Mouse (Mus musculus): Measurements from ENCODE around the gene Vsig10. TPM values are rescaled to one million over a fixed set of nuclear protein-coding genes. Genes with fewer than 3 reads are reported as not detected.

The Vsig10 gene
- polyA plus RNA-seq (2014; fragmentation: Illumina TruSeq; extraction: RNeasy Lipid Tissue Mini Kit (QIAGEN cat#74804); ENCODE audit: low read depth, low replicate concordance): 105 TPM

DNA sequence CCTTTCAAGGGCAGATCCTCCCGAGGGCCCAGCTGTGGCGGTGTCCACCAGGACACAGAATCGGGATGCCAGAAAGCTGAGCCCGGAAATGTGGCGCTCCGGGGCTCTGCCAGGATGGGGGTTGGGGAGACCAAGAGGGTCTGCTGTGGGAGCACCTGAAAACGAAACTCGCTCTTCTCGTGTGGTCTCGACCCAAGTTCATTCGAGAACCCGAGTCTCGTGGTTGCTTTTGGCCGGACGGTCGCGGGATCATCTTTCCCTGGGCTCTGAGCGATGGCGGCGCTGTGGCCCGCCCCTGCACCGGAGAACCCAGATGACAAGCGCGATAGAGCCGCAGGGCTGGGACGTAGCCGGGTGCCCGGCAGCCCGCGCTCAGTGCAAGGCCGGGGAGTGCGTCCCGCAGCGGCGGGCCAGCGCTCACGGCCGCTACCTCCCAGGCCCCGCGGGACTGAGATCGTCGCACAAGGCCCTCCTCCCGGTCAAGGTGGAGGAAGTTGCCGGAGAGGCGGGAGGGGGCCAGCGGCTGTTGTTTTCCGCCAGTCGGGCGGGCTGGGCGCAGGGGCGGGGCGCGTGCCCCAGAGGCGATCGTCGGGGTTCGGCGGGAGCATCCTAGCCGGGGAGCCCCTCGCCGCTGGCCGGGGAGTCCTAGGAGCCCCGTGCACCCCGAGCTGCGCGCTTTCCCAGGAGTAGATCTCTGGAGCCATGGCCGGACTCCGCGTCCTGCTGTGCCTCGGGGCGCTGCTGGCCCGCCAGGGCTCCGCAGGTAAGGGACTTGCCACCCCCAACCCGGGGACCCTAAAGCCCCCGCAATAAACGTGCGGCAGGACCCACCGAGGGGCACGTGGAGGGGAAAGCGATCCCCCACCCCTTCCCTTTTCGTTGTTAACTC, at the start of gene Vsig10:
Vsig10 (plus strand) TSS at position 343 of the 889 bp plus-strand sequence.

DNA sequence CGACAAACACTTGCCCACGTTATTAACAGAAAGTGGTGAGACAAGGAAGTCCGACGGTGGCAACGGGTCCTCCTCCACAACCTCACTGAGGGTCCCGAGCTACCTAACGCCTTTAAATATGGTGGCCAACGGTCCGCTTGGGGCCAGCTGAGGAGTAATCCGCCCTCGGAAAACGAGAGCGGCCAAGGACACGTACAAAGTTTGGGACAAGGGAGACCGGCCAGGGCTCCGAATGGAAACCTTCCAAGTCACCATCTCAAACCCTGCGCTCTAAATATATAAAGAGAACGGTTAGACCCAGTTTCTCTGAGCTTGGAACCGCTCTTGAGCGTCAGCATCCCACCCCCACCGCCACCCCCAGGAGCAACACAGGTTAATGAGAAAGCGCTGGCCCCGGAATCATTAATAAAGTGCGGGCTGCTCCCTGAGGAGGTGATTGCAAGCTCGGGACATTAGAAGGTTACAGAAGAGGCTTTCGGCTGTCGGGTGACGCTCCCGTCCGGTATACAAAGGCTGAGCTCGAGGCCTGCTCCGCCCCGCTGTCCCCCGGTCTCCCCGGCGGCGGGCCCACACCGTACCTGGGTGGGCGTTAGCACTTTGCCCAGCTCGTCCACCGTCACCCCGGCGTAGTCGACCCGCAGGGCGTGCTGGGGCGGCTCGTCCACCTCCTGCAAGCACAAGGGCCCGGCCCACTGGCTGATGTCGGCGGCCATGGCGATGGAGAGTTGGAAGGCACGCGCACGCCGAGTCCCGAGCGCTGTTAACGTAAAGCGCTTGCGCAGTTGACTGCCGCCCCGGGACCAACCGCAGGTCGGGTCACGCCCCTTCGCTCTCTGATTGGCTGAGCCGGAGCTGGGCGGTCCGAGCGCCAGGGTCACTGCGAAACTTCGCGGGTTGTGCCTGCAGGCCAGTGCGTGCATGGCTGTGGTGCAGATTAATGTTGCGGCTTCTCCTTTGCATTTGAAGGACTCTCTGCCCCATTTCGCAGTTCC, 31.8 kb upstream of the Vsig10 start, which contains the start of gene Pebp1:
Pebp1 (minus strand) TSS at position 795 of the 992 bp plus-strand sequence.

DNA sequence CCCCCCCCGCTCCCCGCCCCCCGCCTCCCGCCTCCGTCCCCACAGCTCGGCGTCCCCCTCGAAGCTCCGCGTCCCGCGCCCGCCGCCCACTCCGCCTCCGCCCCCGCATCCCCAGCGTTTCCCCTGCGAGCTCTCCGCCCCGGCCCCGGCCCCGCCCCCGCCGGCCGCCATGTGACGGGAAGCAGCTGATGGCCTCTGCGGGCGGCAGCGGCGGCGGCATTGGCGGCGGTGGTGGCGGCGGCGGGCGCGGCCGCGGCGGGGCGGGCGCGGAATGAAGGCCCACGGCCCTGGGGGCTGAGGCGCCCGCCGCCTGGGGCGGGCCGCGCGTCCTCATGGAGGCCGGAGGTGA, 38.2 kb downstream of the Vsig10 start, which contains the start of gene Wsb2:
Wsb2 (plus strand) TSS at position 176 of the 349 bp plus-strand sequence.

DNA sequence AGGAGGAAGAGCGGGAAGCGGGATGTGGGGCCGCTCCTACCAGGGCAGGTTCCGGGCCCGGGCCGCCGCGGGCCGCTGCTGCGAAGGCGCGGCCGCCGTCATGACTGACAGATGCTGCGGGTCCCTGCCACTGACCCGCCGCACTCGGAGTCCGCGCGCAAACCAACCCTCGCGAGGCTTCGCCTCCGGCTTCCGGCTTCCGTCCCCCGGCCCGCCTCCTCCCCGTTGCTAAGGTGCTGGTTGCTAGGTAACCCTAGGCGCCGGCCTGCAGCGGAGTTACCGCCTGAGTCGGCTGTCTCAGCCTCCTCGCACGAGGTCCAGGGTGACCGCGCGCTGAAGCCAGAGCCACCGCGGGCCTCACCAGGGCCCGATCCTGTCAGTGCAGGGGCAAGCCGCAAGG, 70.0 kb downstream of the Vsig10 start, which contains the start of gene Rfc5:
Rfc5 (minus strand) TSS at position 171 of the 400 bp plus-strand sequence.

Other genes starting within 250 kb of the Vsig10 start
- 30.8 TPM for gene Suds3, start 203.0 kb upstream of the Vsig10 start, polyA plus RNA-seq (2014; fragmentation: Illumina TruSeq; extraction: RNeasy Lipid Tissue Mini Kit (QIAGEN cat#74804); ENCODE audit: low read depth, low replicate concordance)
- gene Taok3, start 199.0 kb upstream of the Vsig10 start, polyA plus RNA-seq (2014; fragmentation: Illumina TruSeq; extraction: RNeasy Lipid Tissue Mini Kit (QIAGEN cat#74804); ENCODE audit: low read depth, low replicate concordance): 43.0 TPM
- 20.9 TPM for gene Pebp1, start 31.5 kb upstream of the Vsig10 start, polyA plus RNA-seq (2014; fragmentation: Illumina TruSeq; extraction: RNeasy Lipid Tissue Mini Kit (QIAGEN cat#74804); ENCODE audit: low read depth, low replicate concordance)
- 15.4 TPM for gene Wsb2, start 38.2 kb downstream of the Vsig10 start, polyA plus RNA-seq (2014; fragmentation: Illumina TruSeq; extraction: RNeasy Lipid Tissue Mini Kit (QIAGEN cat#74804); ENCODE audit: low read depth, low replicate concordance)
- gene Rfc5, start 70.0 kb downstream of the Vsig10 start, polyA plus RNA-seq (2014; fragmentation: Illumina TruSeq; extraction: RNeasy Lipid Tissue Mini Kit (QIAGEN cat#74804); ENCODE audit: low read depth, low replicate concordance): 2.8 TPM
- gene Ksr2, start 94.9 kb downstream of the Vsig10 start, polyA plus RNA-seq (2014; fragmentation: Illumina TruSeq; extraction: RNeasy Lipid Tissue Mini Kit (QIAGEN cat#74804); ENCODE audit: low read depth, low replicate concordance): 0.16 TPM

Data from sigmoid colon, adult 10 weeks (tissue).